Mouse (Mus musculus): Measurements from ENCODE around the gene Parg.
"Not testable (repeated sequence)": the region's sequence is repeated elsewhere in the genome, so short reads cannot be mapped to it uniquely, and the experiment has no call there.

Parg gene

GRCm38 (mm10) chr14:32179393-32180195 lies 22.2 kb upstream of the Parg start:
- no peak for ATAC-seq (ENCODE audit: low TSS enrichment)

- no peak for ATAC-seq (ENCODE audit: low TSS enrichment)
These were observed 20.9 kb upstream of the Parg start for GRCm38 (mm10) chr14:32180861-32181260.

GRCm38 (mm10) chr14:32183846-32184245 lies 17.9 kb upstream of the Parg start:
- ATAC-seq (ENCODE audit: low TSS enrichment), result no peak

- ATAC-seq (ENCODE audit: low TSS enrichment), result no peak
These were observed 10.9 kb upstream of the Parg start for GRCm38 (mm10) chr14:32190627-32191391.

- no peak for ATAC-seq (ENCODE audit: low TSS enrichment)
These were observed 9.8 kb upstream of the Parg start for GRCm38 (mm10) chr14:32191926-32192325.

- peak; percentile 59; the same call in 1 of the 2 replicates for ATAC-seq (ENCODE audit: low TSS enrichment)
These were observed 9.3 kb upstream of the Parg start for GRCm38 (mm10) chr14:32192437-32192836.

GRCm38 (mm10) chr14:32193557-32193956 lies 8.2 kb upstream of the Parg start:
- not testable (repeated sequence) for ATAC-seq (ENCODE audit: low TSS enrichment)

- ATAC-seq (ENCODE audit: low TSS enrichment), result no peak
These were observed 395 bp upstream of the Parg start for GRCm38 (mm10) chr14:32201354-32201753.

GRCm38 (mm10) chr14:32226601-32227000 lies 24.9 kb downstream of the Parg start:
- no peak for ATAC-seq (ENCODE audit: low TSS enrichment)

GRCm38 (mm10) chr14:32228996-32229395 lies 27.2 kb downstream of the Parg start:
- no peak for ATAC-seq (ENCODE audit: low TSS enrichment)

- ATAC-seq (ENCODE audit: low TSS enrichment), result peak; percentile 92
These were observed 40.7 kb downstream of the Parg start for GRCm38 (mm10) chr14:32242401-32242800.

- no peak for ATAC-seq (ENCODE audit: low TSS enrichment)
These were observed 44.3 kb downstream of the Parg start for GRCm38 (mm10) chr14:32246019-32246418.

GRCm38 (mm10) chr14:32249616-32250015 lies 47.9 kb downstream of the Parg start:
- no peak for ATAC-seq (ENCODE audit: low TSS enrichment)

GRCm38 (mm10) chr14:32260830-32261229 lies 59.1 kb downstream of the Parg start:
- ATAC-seq (ENCODE audit: low TSS enrichment), result no peak

- ATAC-seq (ENCODE audit: low TSS enrichment), result no peak
These were observed 60.0 kb downstream of the Parg start for GRCm38 (mm10) chr14:32261741-32262140.

- no peak for ATAC-seq (ENCODE audit: low TSS enrichment)
These were observed 67.2 kb downstream of the Parg start for GRCm38 (mm10) chr14:32268999-32269398.

- ATAC-seq (ENCODE audit: low TSS enrichment), result peak; percentile 41
These were observed 67.8 kb downstream of the Parg start for GRCm38 (mm10) chr14:32269589-32269988.

- ATAC-seq (ENCODE audit: low TSS enrichment), result peak; percentile 75
These were observed 99.9 kb downstream of the Parg start for GRCm38 (mm10) chr14:32301622-32302021.

GRCm38 (mm10) chr14:32302423-32302822 lies 100.7 kb downstream of the Parg start:
- ATAC-seq (ENCODE audit: low TSS enrichment), result no peak

- no peak for ATAC-seq (ENCODE audit: low TSS enrichment)
These were observed 103.2 kb downstream of the Parg start for GRCm38 (mm10) chr14:32304921-32305320.

- ATAC-seq (ENCODE audit: low TSS enrichment), result peak; percentile 91
These were observed 108.1 kb downstream of the Parg start for GRCm38 (mm10) chr14:32309876-32310275.

GRCm38 (mm10) chr14:32311381-32312035 lies 109.8 kb downstream of the Parg start:
- ATAC-seq (ENCODE audit: low TSS enrichment), result no peak
